Comparison of ENCODE assay signal across 8 mouse cellular contexts in genomic region chrX:151096171-151097058, GRCm38 (mm10). TPM values are rescaled to one million over a fixed set of nuclear protein-coding genes. Genes with fewer than 3 reads are reported as not detected.
DNase-seq lines count a peak whose midpoint lies in the region; ATAC-seq and TF ChIP-seq lines count a peak whose summit lies in the region.

Gene Tsr2 (minus strand): TSS chrX:151096543.

- no peak for TF ChIP-seq EP300 in stomach, postnatal 0 days (optimal IDR thresholded peaks at IDR 0.05)

- H3K4me1 ChIP-seq in heart, embryonic 14.5 days (ENCODE audit: control insufficient read depth in 2 of 2, insufficient read depth in 2 of 2, low read length in 2 of 2) = no peaks in the 10 kb centered on the region
- peaks cover 5% of the 10 kb centered on the region for H3K4me1 ChIP-seq in liver, embryonic 13.5 days (replicated peaks)
- no peaks in the 10 kb centered on the region for H3K4me1 ChIP-seq in neural tube, embryonic 11.5 days (ENCODE audit: control insufficient read depth, insufficient read depth, low read length)
- H3K4me1 ChIP-seq in stomach, postnatal 0 days (replicated peaks; ENCODE audit: control insufficient read depth, insufficient read depth) = no peaks in the 10 kb centered on the region

- peak within 1 kb of the TSS; percentile 75 for H3K9ac ChIP-seq in heart, embryonic 14.5 days (ENCODE audit: low read length)
- H3K9ac ChIP-seq in liver, embryonic 13.5 days = peak within 1 kb of the TSS; percentile 72
- peak within 1 kb of the TSS; percentile 70 for H3K9ac ChIP-seq in neural tube, embryonic 11.5 days (ENCODE audit: low read length)
- peak within 1 kb of the TSS; percentile 64 for H3K9ac ChIP-seq in stomach, postnatal 0 days (ENCODE audit: low read length)

- H3K9me3 ChIP-seq in heart, embryonic 14.5 days (ENCODE audit: control insufficient read depth, low read length) = no peaks in the 10 kb centered on the region
- H3K9me3 ChIP-seq in liver, embryonic 13.5 days (replicated peaks) = no peaks in the 10 kb centered on the region
- no peaks in the 10 kb centered on the region for H3K9me3 ChIP-seq in neural tube, embryonic 11.5 days (ENCODE audit: control insufficient read depth, low read length)
- no peaks in the 10 kb centered on the region for H3K9me3 ChIP-seq in stomach, postnatal 0 days (ENCODE audit: control insufficient read depth, low read length)

- peak; percentile 46 to 66 for DNase-seq in CD8-positive naive resting alpha-beta T cell, adult 2 months (ENCODE audit: low read depth in 2 of 2, low spot score in 2 of 2)
- peak; percentile 49 for DNase-seq in c-Kit-negative CD71-positive TER-119-positive erythroid progenitor cells, embryonic 14.5 days (ENCODE audit: low read depth, low spot score)
- peak; percentile 59 for DNase-seq in fibroblast of lung, adult 2 months (ENCODE audit: low read depth)
- DNase-seq in kidney, postnatal 14 days = peak; percentile 79
- peak; percentile 67 for DNase-seq in liver, embryonic 13.5 days
- DNase-seq in neural tube, embryonic 11.5 days (ENCODE audit: low spot score) = peak; percentile 71
- DNase-seq in stomach, postnatal 0 days (ENCODE audit: low spot score) = peak; percentile 76

- peak within 1 kb of the TSS; percentile 60 to 79 for H3K4me3 ChIP-seq in heart, embryonic 14.5 days (ENCODE audit: control insufficient read depth in 1 of 2, insufficient read depth in 1 of 2, low read depth in 1 of 2, low read length in 2 of 2)
- H3K4me3 ChIP-seq in liver, embryonic 13.5 days (replicated peaks) = peak within 1 kb of the TSS; percentile 69
- peak within 1 kb of the TSS; percentile 63 for H3K4me3 ChIP-seq in neural tube, embryonic 11.5 days (ENCODE audit: low read depth, low read length)
- H3K4me3 ChIP-seq in stomach, postnatal 0 days (ENCODE audit: low read depth, low read length) = peak within 1 kb of the TSS; percentile 53

- peak; percentile 77; the same call in 1 of the 2 replicates for ATAC-seq in heart, embryonic 14.5 days (ENCODE audit: insufficient number of reproducible peaks, insufficient read depth, low FRiP score, low read depth)
- ATAC-seq in liver, embryonic 13.5 days (ENCODE audit: low read depth) = peak; percentile 89
- peak; percentile 93 for ATAC-seq in neural tube, embryonic 11.5 days (ENCODE audit: insufficient read depth, low FRiP score, low TSS enrichment)
- ATAC-seq in stomach, postnatal 0 days (ENCODE audit: low FRiP score, low TSS enrichment) = peak; percentile 93

- H3K27me3 ChIP-seq in heart, embryonic 14.5 days (ENCODE audit: control insufficient read depth, insufficient read depth, low read length) = no peaks in the 10 kb centered on the region
- H3K27me3 ChIP-seq in liver, embryonic 13.5 days = no peaks in the 10 kb centered on the region
- H3K27me3 ChIP-seq in neural tube, embryonic 11.5 days (ENCODE audit: control insufficient read depth, insufficient read depth, low read length) = no peaks in the 10 kb centered on the region
- H3K27me3 ChIP-seq in stomach, postnatal 0 days (ENCODE audit: control insufficient read depth, insufficient read depth, low read length) = no peaks in the 10 kb centered on the region

- peak within 1 kb of the TSS; percentile 65 for H3K4me2 ChIP-seq in heart, embryonic 14.5 days (ENCODE audit: low read length)
- H3K4me2 ChIP-seq in liver, embryonic 13.5 days = peak within 1 kb of the TSS; percentile 64
- H3K4me2 ChIP-seq in neural tube, embryonic 11.5 days (ENCODE audit: low read depth) = peak within 1 kb of the TSS; percentile 46
- peak within 1 kb of the TSS; percentile 48 for H3K4me2 ChIP-seq in stomach, postnatal 0 days (replicated peaks; ENCODE audit: low read depth)

- WGBS in heart, embryonic 14.5 days = 24% methylated on average over 35 of the region's 35 CpGs
- WGBS in liver, embryonic 13.5 days (ENCODE audit: insufficient replicate concordance) = 18% methylated on average over 35 of the region's 35 CpGs
- WGBS in neural tube, embryonic 11.5 days = 25% methylated on average over 35 of the region's 35 CpGs
- WGBS in stomach, postnatal 0 days = 27% methylated on average over 34 of the region's 35 CpGs

- H3K36me3 ChIP-seq in heart, embryonic 14.5 days (ENCODE audit: control insufficient read depth, insufficient read depth, low read length) = peaks cover 1% of the 10 kb centered on the region; the same call in 1 of the 2 replicates
- H3K36me3 ChIP-seq in liver, embryonic 13.5 days = no peaks in the 10 kb centered on the region
- H3K36me3 ChIP-seq in neural tube, embryonic 11.5 days (ENCODE audit: control insufficient read depth, insufficient read depth, low read length) = no peaks in the 10 kb centered on the region
- no peaks in the 10 kb centered on the region for H3K36me3 ChIP-seq in stomach, postnatal 0 days (ENCODE audit: control insufficient read depth, insufficient read depth, low read length)

- TF ChIP-seq CTCF in stomach, postnatal 0 days (IDR thresholded peaks at IDR 0.05; ENCODE audit: low read depth) = peak; percentile 56

- peak within 1 kb of the TSS; percentile 19 to 23; a peak in 2 of 4 replicates for H3K27ac ChIP-seq in heart, embryonic 14.5 days (replicated peaks in 1 of 2; ENCODE audit: control insufficient read depth in 1 of 2, insufficient read depth in 1 of 2, low read depth in 2 of 2, low read length in 2 of 2)
- peak within 1 kb of the TSS; percentile 45; the same call in 1 of the 2 replicates for H3K27ac ChIP-seq in liver, embryonic 13.5 days
- no peak within 1 kb of the TSS for H3K27ac ChIP-seq in neural tube, embryonic 11.5 days (ENCODE audit: low read depth, low read length)
- H3K27ac ChIP-seq in stomach, postnatal 0 days (replicated peaks) = peak within 1 kb of the TSS; percentile 30; the same call in 1 of the 2 replicates

RNA-seq across cellular contexts. Expression of gene Tsr2, which starts in this region (rescaled TPM):
- 14.8 and 15.1 TPM in 2 replicates for polyA plus RNA-seq in heart, embryonic 14.5 days (2014; fragmentation: Nextera tagmentation; extraction: Ambion mirVana)
- 16.4 and 18.2 TPM in 2 replicates for polyA plus RNA-seq in liver, embryonic 13.5 days (2015; fragmentation: Nextera tagmentation; extraction: Ambion mirVana)
- 44.8 and 47.9 TPM in 2 replicates for polyA plus RNA-seq in neural tube, embryonic 11.5 days (2014; fragmentation: Nextera tagmentation; extraction: Ambion mirVana)
- polyA plus RNA-seq in stomach, postnatal 0 days (2015; fragmentation: Nextera tagmentation; extraction: Ambion mirVana) = 16.3 and 16.9 TPM in 2 replicates
